Mouse (Mus musculus): Measurements from ENCODE around the gene Mrps12. TPM values are rescaled to one million over a fixed set of nuclear protein-coding genes. Genes with fewer than 3 reads are reported as not detected.

Gene Mrps12
- polyA plus RNA-seq, 1 experiment, result 45.9 TPM

- H3K4me3 ChIP-seq (replicated peaks; ENCODE audit: extremely low read depth, low read depth, low read length), result no peak overlapping the region
- H3K4me1 ChIP-seq (ENCODE audit: control insufficient read depth, insufficient read depth, low read length), result no peaks in the 10 kb centered on the region; the same call in 1 of the 2 replicates
- TF ChIP-seq POLR2A (IDR thresholded peaks at IDR 0.05; ENCODE audit: borderline replicate concordance, extremely low read depth, low read depth, low read length) (no peak), CTCF (IDR thresholded peaks at IDR 0.05; ENCODE audit: insufficient read depth, low read length) (no peak)
- DNase-seq, result no peak
- WGBS, result 53% methylated on average over 8 of the region's 8 CpGs
These were observed 46.6 kb downstream of the Mrps12 start for GRCm38 (mm10) chr7:28694966-28695511.

- TF ChIP-seq CTCF (IDR thresholded peaks at IDR 0.05; ENCODE audit: insufficient read depth, low read length), result no peak
- TF ChIP-seq POLR2A (IDR thresholded peaks at IDR 0.05; ENCODE audit: borderline replicate concordance, extremely low read depth, low read depth, low read length), result no peak
- DNase-seq, result no peak
- no peaks in the 10 kb centered on the region; the same call in 1 of the 2 replicates for H3K4me1 ChIP-seq (ENCODE audit: control insufficient read depth, insufficient read depth, low read length)
- H3K4me3 ChIP-seq (replicated peaks; ENCODE audit: extremely low read depth, low read depth, low read length), result no peak overlapping the region
- WGBS, result 17% methylated on average over 14 of the region's 14 CpGs
These were observed 47.2 kb downstream of the Mrps12 start for GRCm38 (mm10) chr7:28694423-28694822.

GRCm38 (mm10) chr7:28693321-28693966, 48.2 kb downstream of the Mrps12 start:
- no peak for TF ChIP-seq POLR2A (IDR thresholded peaks at IDR 0.05; ENCODE audit: borderline replicate concordance, extremely low read depth, low read depth, low read length)
- no peak for TF ChIP-seq CTCF (IDR thresholded peaks at IDR 0.05; ENCODE audit: insufficient read depth, low read length)
- Histone ChIP-seq H3K4me3 (replicated peaks; ENCODE audit: extremely low read depth, low read depth, low read length) (peak overlapping the region; percentile 49), H3K4me1 (ENCODE audit: control insufficient read depth, insufficient read depth, low read length) (no peaks in the 10 kb centered on the region; the same call in 1 of the 2 replicates)
- 2% methylated on average over 38 of the region's 38 CpGs for WGBS
- DNase-seq, result peak; percentile 73

- WGBS, result 42% methylated on average over 30 of the region's 30 CpGs
- no peaks in the 10 kb centered on the region; the same call in 1 of the 2 replicates for H3K4me1 ChIP-seq (ENCODE audit: control insufficient read depth, insufficient read depth, low read length)
- peak within 1 kb of the TSS; percentile 49 for H3K4me3 ChIP-seq (replicated peaks; ENCODE audit: extremely low read depth, low read depth, low read length)
- peak; percentile 18 for DNase-seq
- TF ChIP-seq CTCF (IDR thresholded peaks at IDR 0.05; ENCODE audit: insufficient read depth, low read length) (no peak), POLR2A (IDR thresholded peaks at IDR 0.05; ENCODE audit: borderline replicate concordance, extremely low read depth, low read depth, low read length) (no peak)
These were observed 48.9 kb downstream of the Mrps12 start, which contains the start of gene Fbxo27 for GRCm38 (mm10) chr7:28692545-28693320. Fbxo27 (plus strand) TSS chr7:28692849.

- Histone ChIP-seq H3K4me3 (replicated peaks; ENCODE audit: extremely low read depth, low read depth, low read length) (no peak overlapping the region), H3K4me1 (ENCODE audit: control insufficient read depth, insufficient read depth, low read length) (no peaks in the 10 kb centered on the region; the same call in 1 of the 2 replicates)
- DNase-seq, result no peak
- 60% methylated on average over 7 of the region's 7 CpGs for WGBS
- no peak for TF ChIP-seq CTCF (IDR thresholded peaks at IDR 0.05; ENCODE audit: insufficient read depth, low read length)
- no peak for TF ChIP-seq POLR2A (IDR thresholded peaks at IDR 0.05; ENCODE audit: borderline replicate concordance, extremely low read depth, low read depth, low read length)
These were observed 50.5 kb downstream of the Mrps12 start for GRCm38 (mm10) chr7:28691075-28691474.

Other genes starting within 250 kb of the Mrps12 start
- gene Ifnl2, start 231.4 kb downstream of the Mrps12 start, polyA plus RNA-seq (2012; rRNA removed), result not detected in 2 replicates
- not detected in 2 replicates for gene Ifnl3, start 219.0 kb downstream of the Mrps12 start, polyA plus RNA-seq (2012; rRNA removed)
- 27.0 TPM in 1 of 2 replicates, not detected in the other for gene Sycn, start 200.9 kb downstream of the Mrps12 start, polyA plus RNA-seq (2012; rRNA removed)
- gene Nccrp1, start 194.6 kb downstream of the Mrps12 start, polyA plus RNA-seq (2012; rRNA removed), result 0.53 and 27.0 TPM in 2 replicates
- 93.9 and 112 TPM in 2 replicates for gene Samd4b, start 143.7 kb downstream of the Mrps12 start, polyA plus RNA-seq (2012; rRNA removed)
- gene Pak4, start 143.6 kb downstream of the Mrps12 start, polyA plus RNA-seq (2012; rRNA removed), result 66.7 and 76.0 TPM in 2 replicates
- 0.41 and 16.5 TPM in 2 replicates for gene Acp7, start 110.5 kb downstream of the Mrps12 start, polyA plus RNA-seq (2012; rRNA removed)
- gene Fbxo27, start 49.0 kb downstream of the Mrps12 start, polyA plus RNA-seq (2012; rRNA removed), result 3.7 and 3.8 TPM in 2 replicates
- 6.1 and 7.0 TPM in 2 replicates for gene Fbxo17, start 25.0 kb downstream of the Mrps12 start, polyA plus RNA-seq (2012; rRNA removed)
- gene Sars2, start 172 bp upstream of the Mrps12 start, polyA plus RNA-seq (2012; rRNA removed), result 13.6 and 15.8 TPM in 2 replicates
- not detected in 2 replicates for gene Ccer2, start 14.4 kb upstream of the Mrps12 start, polyA plus RNA-seq (2012; rRNA removed)
- 84.9 and 102 TPM in 2 replicates for gene Sirt2, start 24.9 kb upstream of the Mrps12 start, polyA plus RNA-seq (2012; rRNA removed)
- gene Nfkbib, start 25.7 kb upstream of the Mrps12 start, polyA plus RNA-seq (2012; rRNA removed), result 48.5 and 49.2 TPM in 2 replicates
- gene Rinl, start 47.1 kb upstream of the Mrps12 start, polyA plus RNA-seq (2012; rRNA removed), result 11.2 and 14.5 TPM in 2 replicates
- 166 and 244 TPM in 2 replicates for gene Hnrnpl, start 66.7 kb upstream of the Mrps12 start, polyA plus RNA-seq (2012; rRNA removed)
- gene Ech1, start 83.4 kb upstream of the Mrps12 start, polyA plus RNA-seq (2012; rRNA removed), result 201 and 250 TPM in 2 replicates
- gene Lgals4, start 92.0 kb upstream of the Mrps12 start, polyA plus RNA-seq (2012; rRNA removed), result 19.0 and 25.5 TPM in 2 replicates
- gene Lgals7, start 122.0 kb upstream of the Mrps12 start, polyA plus RNA-seq (2012; rRNA removed), result 2.2 and 314 TPM in 2 replicates
- 0.05 and 1.3 TPM in 2 replicates for gene Capn12, start 139.6 kb upstream of the Mrps12 start, polyA plus RNA-seq (2012; rRNA removed)
- gene Actn4, start 220.5 kb upstream of the Mrps12 start, polyA plus RNA-seq (2012; rRNA removed), result 314 and 324 TPM in 2 replicates
- gene Eif3k, start 240.0 kb upstream of the Mrps12 start, polyA plus RNA-seq (2012; rRNA removed), result 175 and 234 TPM in 2 replicates
- gene Map4k1, start 240.2 kb upstream of the Mrps12 start, polyA plus RNA-seq (2012; rRNA removed), result 16.7 and 17.0 TPM in 2 replicates